11 mouse cellular contexts compared by ENCODE assay signal in the genomic region with DNA sequence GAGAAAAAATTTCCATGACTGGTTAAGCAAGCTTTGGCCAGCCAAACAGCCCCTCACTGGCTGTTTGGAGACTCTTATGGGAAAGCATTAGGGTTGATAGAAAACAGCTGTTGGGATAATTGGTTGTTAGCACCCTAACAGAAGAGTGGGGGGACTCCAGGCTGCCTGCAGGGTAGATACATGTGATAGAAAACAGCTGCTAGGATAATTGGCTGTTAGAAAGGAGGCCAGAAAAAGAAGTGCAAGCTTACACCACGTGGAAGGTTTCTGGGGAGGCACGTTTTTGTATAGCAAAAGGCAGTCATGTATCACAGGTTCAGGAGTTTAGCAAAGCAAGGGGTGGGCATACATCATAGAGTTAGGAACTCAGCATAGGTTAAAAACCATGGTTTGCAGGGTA. TPM values are rescaled to one million over a fixed set of nuclear protein-coding genes. Genes with fewer than 3 reads are reported as not detected.
A peak's percentile ranks its signal among the peaks of the same experiment; 100 is the strongest.
DNase-seq lines count a peak whose midpoint lies in the region; ATAC-seq lines count a peak whose summit lies in the region.
"Had no signal": no experiment of that assay in that cellular context is flagged by ENCODE, and none has a peak within 500 bp of the region (broad histone marks: within the 10 kb centered on the region; RNA-seq: fewer than 3 reads in every experiment).

No protein-coding gene starts in this region.

- no peak for DNase-seq in neural tube, embryonic 10.5 days (ENCODE audit: extremely low spot score, low spot score)
- no peak for DNase-seq in urinary bladder, postnatal 10 days (ENCODE audit: low spot score)
- DNase-seq in spleen, postnatal 4 days (ENCODE audit: low spot score in 2 of 2), result no peak
- DNase-seq: right cerebral cortex, postnatal 25 days had no signal

- H3K4me2 ChIP-seq in forebrain, embryonic 12.5 days, result peak overlapping the region; percentile 93; the same call in 1 of the 2 replicates
- no peak overlapping the region for H3K4me2 ChIP-seq in forebrain, embryonic 16.5 days (ENCODE audit: low read length)
- H3K4me2 ChIP-seq in neural tube, embryonic 12.5 days (replicated peaks), result peak overlapping the region; percentile 98; the same call in 1 of the 2 replicates
- H3K4me2 ChIP-seq in liver, embryonic 12.5 days, result peak overlapping the region; percentile 85

- H3K4me1 ChIP-seq in forebrain, embryonic 12.5 days, result peaks cover 33% of the 10 kb centered on the region
- H3K4me1 ChIP-seq in forebrain, embryonic 16.5 days (replicated peaks; ENCODE audit: control insufficient read depth, insufficient read depth, low read length), result peaks cover 31% of the 10 kb centered on the region
- H3K4me1 ChIP-seq in neural tube, embryonic 12.5 days, result peaks cover 33% of the 10 kb centered on the region
- peaks cover 83% of the 10 kb centered on the region for H3K4me1 ChIP-seq in liver, embryonic 12.5 days

- no peak overlapping the region for H3K4me3 ChIP-seq in forebrain, embryonic 12.5 days (replicated peaks)
- no peak overlapping the region for H3K4me3 ChIP-seq in forebrain, embryonic 16.5 days (replicated peaks; ENCODE audit: low read length)
- H3K4me3 ChIP-seq in neural tube, embryonic 12.5 days, result no peak overlapping the region
- no peak overlapping the region for H3K4me3 ChIP-seq in liver, embryonic 12.5 days

- no peaks in the 10 kb centered on the region for H3K27me3 ChIP-seq in forebrain, embryonic 12.5 days
- H3K27me3 ChIP-seq in forebrain, embryonic 16.5 days (replicated peaks; ENCODE audit: control insufficient read depth, insufficient read depth, low read length), result no peaks in the 10 kb centered on the region
- H3K27me3 ChIP-seq in neural tube, embryonic 12.5 days (replicated peaks), result no peaks in the 10 kb centered on the region
- no peaks in the 10 kb centered on the region for H3K27me3 ChIP-seq in liver, embryonic 12.5 days (replicated peaks)

- no peak overlapping the region for H3K9ac ChIP-seq in forebrain, embryonic 12.5 days
- H3K9ac ChIP-seq in forebrain, embryonic 16.5 days (replicated peaks; ENCODE audit: low read depth, low read length), result no peak overlapping the region
- H3K9ac ChIP-seq in neural tube, embryonic 12.5 days, result no peak overlapping the region
- H3K9ac ChIP-seq in liver, embryonic 12.5 days, result peak overlapping the region; percentile 100

- ATAC-seq in forebrain, embryonic 12.5 days (ENCODE audit: low FRiP score), result no peak
- ATAC-seq in forebrain, embryonic 16.5 days, result no peak
- no peak for ATAC-seq in neural tube, embryonic 12.5 days (ENCODE audit: low FRiP score, low read depth)
- ATAC-seq in liver, embryonic 12.5 days, result no peak
- no peak for ATAC-seq in monocyte, adult 5-6 weeks (replicated peaks; ENCODE audit: insufficient number of reproducible peaks, low FRiP score, low TSS enrichment, poor library complexity, severe bottlenecking)

- 37% methylated on average over 2 of the region's 2 CpGs for WGBS in forebrain, embryonic 12.5 days
- WGBS in forebrain, embryonic 16.5 days, result 29% methylated on average over 2 of the region's 2 CpGs
- WGBS in neural tube, embryonic 12.5 days, result 49% methylated on average over 2 of the region's 2 CpGs
- WGBS in liver, embryonic 12.5 days (ENCODE audit: insufficient replicate concordance), result 63% methylated on average over 2 of the region's 2 CpGs

- H3K27ac ChIP-seq in forebrain, embryonic 12.5 days, result peak overlapping the region; percentile 98
- no peak overlapping the region; the same call in 1 of the 2 replicates for H3K27ac ChIP-seq in forebrain, embryonic 16.5 days (ENCODE audit: low read length)
- no peak overlapping the region for H3K27ac ChIP-seq in neural tube, embryonic 12.5 days
- peak overlapping the region; percentile 99 for H3K27ac ChIP-seq in liver, embryonic 12.5 days

- peaks cover 58% of the 10 kb centered on the region for H3K36me3 ChIP-seq in forebrain, embryonic 12.5 days (replicated peaks)
- peaks cover 22% of the 10 kb centered on the region for H3K36me3 ChIP-seq in forebrain, embryonic 16.5 days (ENCODE audit: control insufficient read depth, insufficient read depth)
- peaks cover 50% of the 10 kb centered on the region for H3K36me3 ChIP-seq in neural tube, embryonic 12.5 days
- H3K36me3 ChIP-seq in liver, embryonic 12.5 days, result peaks cover 75% of the 10 kb centered on the region

- no peaks in the 10 kb centered on the region for H3K9me3 ChIP-seq in forebrain, embryonic 12.5 days
- no peaks in the 10 kb centered on the region for H3K9me3 ChIP-seq in forebrain, embryonic 16.5 days (ENCODE audit: control insufficient read depth, low read length)
- H3K9me3 ChIP-seq in neural tube, embryonic 12.5 days, result no peaks in the 10 kb centered on the region
- H3K9me3 ChIP-seq in liver, embryonic 12.5 days (replicated peaks), result no peaks in the 10 kb centered on the region

RNA-seq across cellular contexts. Expression of a gene that starts 1.5 kb away (rescaled TPM):
- 132 and 142 TPM in 2 replicates for polyA plus RNA-seq in forebrain, embryonic 12.5 days (2016; fragmentation: Nextera tagmentation; extraction: Ambion mirVana)
- polyA plus RNA-seq in forebrain, embryonic 16.5 days (2015; fragmentation: Nextera tagmentation; extraction: Ambion mirVana), result 122 and 139 TPM in 2 replicates
- 111 and 123 TPM in 2 replicates for polyA plus RNA-seq in neural tube, embryonic 12.5 days (2016; fragmentation: Nextera tagmentation; extraction: Ambion mirVana)
- 141 and 145 TPM in 2 replicates for polyA plus RNA-seq in liver, embryonic 12.5 days (2016; fragmentation: Nextera tagmentation; extraction: Ambion mirVana)
- 446 to 519 TPM (median 465 TPM) in 3 replicates for total RNA-seq in monocyte, adult 5-6 weeks (2017)

RNA-seq across cellular contexts. Expression of a gene that starts 10.6 kb away (rescaled TPM):
- polyA plus RNA-seq in forebrain, embryonic 12.5 days (2016; fragmentation: Nextera tagmentation; extraction: Ambion mirVana), result 57.4 and 65.2 TPM in 2 replicates
- 60.6 and 65.5 TPM in 2 replicates for polyA plus RNA-seq in forebrain, embryonic 16.5 days (2015; fragmentation: Nextera tagmentation; extraction: Ambion mirVana)
- polyA plus RNA-seq in neural tube, embryonic 12.5 days (2016; fragmentation: Nextera tagmentation; extraction: Ambion mirVana), result 63.9 and 65.0 TPM in 2 replicates
- polyA plus RNA-seq in liver, embryonic 12.5 days (2016; fragmentation: Nextera tagmentation; extraction: Ambion mirVana), result 46.8 and 47.0 TPM in 2 replicates
- total RNA-seq in monocyte, adult 5-6 weeks (2017), result 10.6 to 23.0 TPM (median 13.2 TPM) in 3 replicates

RNA-seq across cellular contexts. Expression of a gene that starts 17.9 kb away (rescaled TPM):
- not detected in 2 replicates for polyA plus RNA-seq in forebrain, embryonic 12.5 days (2016; fragmentation: Nextera tagmentation; extraction: Ambion mirVana)
- 4.1 TPM in 1 of 2 replicates, not detected in the other for polyA plus RNA-seq in forebrain, embryonic 16.5 days (2015; fragmentation: Nextera tagmentation; extraction: Ambion mirVana)
- polyA plus RNA-seq in neural tube, embryonic 12.5 days (2016; fragmentation: Nextera tagmentation; extraction: Ambion mirVana), result 9.5 TPM in 1 of 2 replicates, not detected in the other
- polyA plus RNA-seq in liver, embryonic 12.5 days (2016; fragmentation: Nextera tagmentation; extraction: Ambion mirVana), result not detected in 2 replicates
- total RNA-seq in monocyte, adult 5-6 weeks (2017), result not detected in 3 replicates
- polyA plus RNA-seq: C2C12; large intestine, adult 2 months had no signal

RNA-seq across cellular contexts. Expression of a gene that starts 19.7 kb away (rescaled TPM):
- polyA plus RNA-seq in forebrain, embryonic 12.5 days (2016; fragmentation: Nextera tagmentation; extraction: Ambion mirVana), result 38.6 and 44.2 TPM in 2 replicates
- 42.7 and 42.9 TPM in 2 replicates for polyA plus RNA-seq in forebrain, embryonic 16.5 days (2015; fragmentation: Nextera tagmentation; extraction: Ambion mirVana)
- polyA plus RNA-seq in neural tube, embryonic 12.5 days (2016; fragmentation: Nextera tagmentation; extraction: Ambion mirVana), result 42.1 and 46.0 TPM in 2 replicates
- polyA plus RNA-seq in liver, embryonic 12.5 days (2016; fragmentation: Nextera tagmentation; extraction: Ambion mirVana), result 29.1 and 30.1 TPM in 2 replicates
- total RNA-seq in monocyte, adult 5-6 weeks (2017), result 28.7 to 38.2 TPM (median 29.9 TPM) in 3 replicates

RNA-seq across cellular contexts. Expression of a gene that starts 33.5 kb away (rescaled TPM):
- 0.17 and 0.21 TPM in 2 replicates for polyA plus RNA-seq in forebrain, embryonic 12.5 days (2016; fragmentation: Nextera tagmentation; extraction: Ambion mirVana)
- 0.42 and 0.60 TPM in 2 replicates for polyA plus RNA-seq in forebrain, embryonic 16.5 days (2015; fragmentation: Nextera tagmentation; extraction: Ambion mirVana)
- 0.11 and 0.25 TPM in 2 replicates for polyA plus RNA-seq in neural tube, embryonic 12.5 days (2016; fragmentation: Nextera tagmentation; extraction: Ambion mirVana)
- 0.02 and 0.37 TPM in 2 replicates for polyA plus RNA-seq in liver, embryonic 12.5 days (2016; fragmentation: Nextera tagmentation; extraction: Ambion mirVana)
- total RNA-seq in monocyte, adult 5-6 weeks (2017), result 2.2 to 5.0 TPM (median 3.1 TPM) in 3 replicates
- polyA plus RNA-seq: C2C12 had no signal

Comparison
In these comparisons a context has a peak if more than half of its experiments do, and no peak if none do; other contexts are left out.
1. H3K27ac ChIP-seq: peak in forebrain, embryonic 12.5 days (single experiment) and liver, embryonic 12.5 days (single experiment); none in forebrain, embryonic 16.5 days (single experiment) and neural tube, embryonic 12.5 days (single experiment).